Mouse (Mus musculus) adrenal gland, postnatal 25 days (tissue): ENCODE results near the gene Polr1e. TPM values are rescaled to one million over a fixed set of nuclear protein-coding genes. Genes with fewer than 3 reads are reported as not detected.
"Not testable (repeated sequence)": the region's sequence is repeated elsewhere in the genome, so short reads cannot be mapped to it uniquely, and the experiment has no call there.

Experiments
- DNase-seq: peaks from one replicate; pipeline ENCODE4 v3.0.0; 2021; ENCODE audit warnings: mixed read lengths
- total RNA-seq: library from RNA; stranded (reverse); gene quantifications from 2 replicates; pipeline ENCODE4 v1.2.3, GENCODE M21; 2021

The Polr1e gene
- total RNA-seq, 1 experiment from 2014 or later, result 13.1 TPM

- no peak for DNase-seq
Observed at GRCm38 (mm10) chr4:45005452-45005851, 12.9 kb upstream of the Polr1e start.

DNA sequence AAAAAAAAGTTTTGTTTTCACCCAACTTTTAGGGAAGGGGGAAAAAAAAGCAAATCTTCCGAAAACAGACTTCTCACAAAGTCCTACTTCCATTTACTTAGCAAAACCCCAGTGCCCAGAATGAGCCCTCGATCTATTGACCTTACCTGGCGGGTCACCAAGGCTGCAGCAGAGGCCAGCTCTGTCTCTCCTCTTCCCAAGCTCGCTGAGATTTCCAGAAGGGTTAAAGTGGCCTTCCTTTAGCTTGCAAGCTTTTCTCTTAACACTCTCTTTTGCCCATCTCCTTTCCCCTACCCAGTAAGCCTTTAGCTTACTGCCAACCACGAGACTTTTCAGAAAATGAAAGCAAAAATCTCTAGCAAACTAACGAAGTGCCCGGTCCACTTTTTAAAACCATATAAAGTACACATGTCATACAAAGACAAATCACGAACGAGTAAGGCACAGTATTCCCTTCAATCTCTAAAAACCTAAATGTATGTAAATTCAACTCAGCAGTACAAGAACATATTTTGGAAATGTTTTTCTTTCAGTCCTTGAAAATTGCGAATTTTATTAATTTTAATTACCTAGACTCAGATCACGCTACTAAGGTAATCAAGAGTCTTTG lies 7.5 kb upstream of the Polr1e start:
- peak; percentile 37 for DNase-seq

DNA sequence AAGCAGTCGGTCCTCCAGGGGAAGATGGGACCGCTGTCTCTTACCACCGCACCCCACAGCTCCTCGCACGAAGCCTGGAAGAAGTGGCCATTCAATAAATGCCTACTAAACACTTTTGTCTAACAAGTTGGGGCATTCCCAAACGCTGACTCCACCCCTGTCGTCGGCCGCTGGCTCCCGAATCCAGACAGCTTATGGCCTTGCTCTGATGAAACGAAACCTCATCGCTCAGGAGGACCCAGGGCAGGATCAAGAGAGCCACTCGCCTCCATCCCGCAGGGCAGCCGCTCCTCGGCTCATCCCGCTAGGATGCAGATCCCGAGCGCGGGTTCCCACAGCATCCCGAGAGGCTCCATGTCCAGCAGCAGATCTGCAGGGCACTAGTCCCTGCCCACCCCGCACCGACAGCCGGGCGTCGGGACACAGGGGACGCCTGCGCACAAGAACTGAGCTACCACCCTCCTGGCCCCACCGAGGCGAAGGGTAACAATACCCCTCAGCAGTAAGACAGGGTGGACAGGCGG lies 6.7 kb upstream of the Polr1e start:
- DNase-seq, result peak; percentile 76

- peak; percentile 95 for DNase-seq
Observed at GRCm38 (mm10) chr4:45012105-45012975, 6.0 kb upstream of the Polr1e start, which contains the start of gene Zbtb5. TSS of gene Zbtb5 (minus strand) at chr4:45012412.

DNA sequence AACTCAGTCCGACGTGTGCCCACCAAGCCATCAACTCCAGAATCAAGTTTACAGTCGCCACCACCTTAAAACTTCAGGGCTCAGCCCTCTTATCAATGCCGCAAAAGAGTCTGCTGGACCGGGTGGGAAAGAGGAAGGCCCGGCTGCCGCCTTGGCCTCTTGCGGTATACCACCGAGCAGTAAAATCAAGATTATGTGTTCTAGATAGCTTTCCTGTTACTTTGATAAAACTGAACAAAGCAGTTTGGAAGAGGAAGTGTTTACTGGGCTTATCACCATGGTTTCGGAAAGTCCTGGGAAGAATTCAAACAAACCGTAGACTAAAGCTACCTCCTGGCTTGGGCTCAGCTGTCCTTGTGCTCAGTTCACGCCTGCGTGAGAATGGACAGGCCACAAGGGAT lies 5.4 kb upstream of the Polr1e start:
- DNase-seq, result no peak

- DNase-seq, result no peak
Observed at GRCm38 (mm10) chr4:45013537-45013936, 4.8 kb upstream of the Polr1e start.

DNA sequence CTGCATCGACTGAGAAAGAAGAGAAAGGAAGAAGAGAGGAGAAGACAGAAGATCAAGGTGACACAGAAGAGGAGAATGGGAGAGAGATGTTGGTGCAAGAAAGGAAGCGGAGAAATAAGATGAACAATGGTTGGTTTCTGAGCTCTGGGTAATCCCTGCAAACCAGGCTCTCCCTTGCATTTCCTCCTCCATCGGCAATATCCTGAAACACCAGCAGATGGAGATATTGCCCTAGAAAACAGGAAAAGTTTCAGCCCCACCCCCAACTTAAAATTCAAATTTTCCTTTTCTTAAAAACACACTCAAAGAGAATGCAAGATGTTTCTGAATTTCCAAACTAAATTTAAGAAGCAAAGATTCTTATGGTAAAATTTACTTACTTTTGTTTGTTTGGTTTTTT lies 2.8 kb upstream of the Polr1e start:
- no peak for DNase-seq

GRCm38 (mm10) chr4:45019009-45019408 lies 626 bp downstream of the Polr1e start:
- no peak for DNase-seq

DNA sequence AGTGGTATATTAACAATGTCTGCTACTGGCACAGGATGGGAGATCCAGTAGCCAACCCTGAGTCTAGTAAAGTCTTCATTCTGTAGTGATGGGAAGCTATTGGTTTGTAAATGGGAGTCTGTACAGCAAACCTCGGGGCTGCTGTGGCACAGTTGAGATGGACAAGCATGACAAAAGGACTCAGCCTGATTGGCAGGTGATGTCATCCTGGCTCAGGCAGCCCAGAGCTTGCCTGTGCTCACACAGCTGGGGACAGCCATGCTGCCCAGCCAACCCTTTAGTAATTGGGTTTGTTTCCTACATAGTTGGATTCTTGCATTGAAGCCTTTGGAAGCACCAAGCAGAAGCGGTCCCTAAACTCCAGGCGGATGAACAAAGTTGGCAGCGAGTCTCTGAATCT lies 8.1 kb downstream of the Polr1e start:
- DNase-seq, result no peak

DNA sequence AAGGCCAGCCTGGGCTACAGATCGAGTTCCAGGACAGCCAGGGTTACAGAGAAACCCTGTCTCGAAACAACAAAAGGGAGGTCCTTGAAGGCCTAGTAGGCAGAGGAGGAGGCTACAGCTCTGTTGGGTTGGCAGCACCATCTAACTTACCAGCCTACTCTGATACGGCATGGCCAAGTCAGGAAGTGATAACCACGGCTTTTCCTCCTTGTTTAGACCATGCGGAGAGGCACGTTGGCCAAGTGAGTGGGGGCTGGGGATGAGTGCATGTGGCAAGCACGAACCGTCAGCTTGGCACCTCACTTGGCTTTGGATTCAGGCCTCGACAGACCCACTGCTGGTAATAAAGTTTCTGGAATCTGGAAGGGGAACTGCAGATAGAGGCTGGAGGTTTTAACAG lies 14.2 kb downstream of the Polr1e start:
- DNase-seq, result no peak

GRCm38 (mm10) chr4:45034693-45035628 lies 16.6 kb downstream of the Polr1e start:
- DNase-seq, result peak; percentile 72

DNA sequence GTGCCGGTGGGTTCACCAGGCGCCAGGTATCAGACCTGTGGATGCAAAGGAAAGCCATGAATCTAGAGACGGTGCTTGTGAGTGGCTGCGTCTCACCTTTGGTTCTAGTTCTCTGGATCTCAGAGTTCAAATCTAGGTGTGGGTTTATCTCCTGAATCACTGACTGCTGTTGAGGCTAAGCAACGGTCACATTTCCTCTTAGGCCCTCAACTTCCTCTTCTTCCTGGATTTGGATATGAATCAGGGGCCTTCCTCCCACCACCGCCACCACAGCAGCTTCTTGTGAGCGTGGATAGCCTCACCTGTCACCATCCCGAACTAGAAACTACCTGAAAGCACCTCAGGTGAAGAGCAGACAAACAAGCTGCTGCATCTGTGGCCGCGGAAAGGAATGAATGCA lies 17.7 kb downstream of the Polr1e start:
- DNase-seq, result no peak

DNA sequence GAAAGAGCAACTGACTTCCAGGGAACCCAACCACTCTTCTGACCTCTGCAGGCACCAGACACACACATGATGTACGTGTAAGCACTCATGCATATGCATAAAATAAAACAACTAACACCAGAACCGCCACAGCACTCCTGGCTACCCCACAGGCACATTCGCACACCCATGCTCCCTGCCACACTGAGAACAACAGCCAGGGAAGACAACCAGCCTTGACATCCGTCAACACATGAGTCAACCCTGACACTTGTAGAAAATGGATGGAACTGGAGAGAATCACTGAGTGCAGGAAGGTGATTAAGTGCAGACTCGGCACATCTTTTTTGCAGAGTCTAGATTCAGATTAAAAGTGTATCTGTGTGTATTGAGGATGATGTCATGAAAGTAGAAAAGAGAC lies 18.2 kb downstream of the Polr1e start:
- DNase-seq, result no peak

DNA sequence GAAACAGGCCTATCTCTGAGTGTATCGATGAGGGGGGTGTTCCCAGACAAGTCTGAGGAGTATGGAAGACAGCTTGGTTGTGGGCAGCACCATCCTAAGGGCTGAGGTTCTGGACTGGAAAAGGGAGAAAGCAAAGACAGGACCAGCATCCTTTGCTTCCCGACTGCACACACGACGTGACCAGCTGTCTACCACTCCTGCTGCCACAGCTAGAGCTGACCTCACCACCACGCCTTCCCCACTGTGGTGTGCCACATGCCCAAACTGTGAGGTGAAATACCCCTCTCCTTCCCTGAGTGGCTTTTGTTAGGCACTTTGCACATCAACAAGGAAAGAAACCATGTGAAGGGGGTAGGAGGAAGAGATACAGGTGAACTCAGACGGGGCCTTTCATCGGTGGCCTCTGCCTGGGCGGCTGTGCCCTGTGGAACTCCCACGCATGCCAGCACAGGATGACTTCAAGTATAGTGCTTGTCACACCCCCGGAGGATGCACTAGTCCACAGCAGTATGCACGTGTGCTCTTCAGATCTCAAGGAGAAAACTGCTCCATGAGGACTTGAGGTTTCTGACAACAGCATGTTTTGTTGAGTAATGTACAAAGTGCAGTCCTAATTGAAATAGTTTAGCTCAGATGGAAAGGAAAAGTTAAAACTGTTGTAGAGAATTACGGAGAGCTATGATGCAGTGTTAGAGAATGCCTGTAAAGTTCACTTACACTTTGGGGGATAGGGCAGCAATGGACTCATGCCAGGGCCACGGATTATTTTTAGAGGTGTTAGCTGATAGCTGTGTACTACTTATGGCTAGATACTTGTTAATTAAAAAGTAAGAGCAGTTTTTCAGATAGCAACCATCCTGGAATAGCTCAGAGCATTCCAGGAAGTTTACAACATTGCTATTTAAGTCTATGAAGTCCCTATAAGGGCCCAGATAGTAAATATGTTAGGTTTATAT lies 19.4 kb downstream of the Polr1e start:
- no peak for DNase-seq

- not testable (repeated sequence) for DNase-seq
Observed at GRCm38 (mm10) chr4:45038879-45039278, 20.5 kb downstream of the Polr1e start.

- DNase-seq, result not testable (repeated sequence)
Observed at GRCm38 (mm10) chr4:45039546-45039945, 21.2 kb downstream of the Polr1e start.

DNA sequence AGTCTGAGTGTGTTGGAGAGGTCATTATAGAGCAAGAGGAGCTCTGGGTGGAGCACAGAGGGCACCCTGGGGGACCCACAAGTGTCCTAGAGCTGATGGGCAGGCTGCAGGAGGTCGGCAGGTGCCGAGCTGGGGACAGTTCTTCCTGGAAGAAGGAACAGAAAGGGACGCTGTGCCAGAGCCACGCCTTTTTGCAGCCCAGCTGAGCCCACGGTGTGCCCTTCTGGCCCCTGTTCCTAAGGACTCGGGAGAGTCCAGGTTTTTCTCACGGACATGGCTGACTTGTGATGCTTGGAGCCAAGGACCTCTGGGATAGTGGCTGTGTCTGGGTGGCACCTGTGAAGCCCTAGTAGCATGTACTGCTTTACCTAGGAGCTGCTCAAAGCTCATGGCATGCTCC lies 22.4 kb downstream of the Polr1e start:
- no peak for DNase-seq

GRCm38 (mm10) chr4:45046679-45047078 lies 28.3 kb downstream of the Polr1e start:
- DNase-seq, result no peak

GRCm38 (mm10) chr4:45047286-45047887 lies 29.0 kb downstream of the Polr1e start:
- DNase-seq, result no peak

GRCm38 (mm10) chr4:45047956-45048355 lies 29.6 kb downstream of the Polr1e start:
- no peak for DNase-seq

DNA sequence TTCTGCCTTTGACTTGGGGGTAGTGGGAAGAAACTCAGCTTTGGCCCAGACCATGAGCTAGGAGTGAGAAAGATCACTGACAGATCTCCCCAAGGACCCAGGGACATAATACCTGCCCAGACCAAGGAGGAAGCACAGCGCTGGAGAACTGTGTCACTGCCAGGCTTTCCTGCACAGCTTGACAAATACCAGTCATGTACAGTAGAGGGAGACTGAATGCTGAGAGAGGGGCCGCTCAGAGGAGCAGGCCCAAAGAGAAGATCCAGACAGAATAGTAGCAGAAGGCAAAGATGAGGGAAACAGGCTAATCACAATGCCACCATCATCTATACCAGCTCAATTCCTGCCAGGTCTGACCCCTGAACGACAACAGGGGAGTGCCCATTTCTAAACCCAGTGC lies 36.5 kb downstream of the Polr1e start:
- no peak for DNase-seq
